ENCODE assay signal across 14 mouse cellular contexts in the genomic region with DNA sequence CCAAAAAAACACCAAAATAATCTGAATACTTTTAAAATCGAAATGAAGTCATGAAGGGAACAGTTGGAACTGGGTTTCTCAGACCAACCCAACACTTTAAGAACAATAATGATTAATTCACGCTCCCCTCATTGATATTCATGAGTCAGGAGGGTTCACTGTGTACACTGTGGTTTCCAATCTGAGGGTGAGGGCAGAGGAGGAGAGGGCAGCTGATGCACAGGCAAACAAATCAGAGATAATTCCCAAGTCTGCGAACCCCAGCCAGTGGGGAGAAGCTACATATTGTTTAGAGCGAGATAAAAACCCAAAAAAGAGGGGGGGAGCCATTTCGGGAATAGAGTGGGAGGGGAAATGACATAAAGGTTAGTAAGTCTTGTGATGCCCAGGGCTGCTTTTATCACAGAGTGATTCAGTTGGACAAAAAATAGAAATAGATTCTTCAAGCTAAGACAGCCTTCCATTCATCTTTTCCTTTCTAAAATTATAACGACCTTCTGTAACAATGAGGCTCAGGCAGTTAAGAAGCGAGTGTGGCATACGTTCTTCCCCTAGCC.
DNase-seq lines count a peak whose midpoint lies in the region; ATAC-seq and TF ChIP-seq lines count a peak whose summit lies in the region.
"Had no signal": no experiment of that assay in that cellular context is flagged by ENCODE, and none has a peak within 500 bp of the region (broad histone marks: within the 10 kb centered on the region; RNA-seq: fewer than 3 reads in every experiment).

No protein-coding gene starts in this region.

- peaks cover 28 to 41% of the 10 kb centered on the region in 2 experiments for H3K4me1 ChIP-seq in MEL (ENCODE audit: control insufficient read depth in 1 of 2, insufficient read depth in 2 of 2, low read length in 2 of 2)
- H3K4me1 ChIP-seq in forebrain, postnatal 0 days (ENCODE audit: insufficient read depth): peaks cover 11% of the 10 kb centered on the region
- peaks cover 56% of the 10 kb centered on the region for H3K4me1 ChIP-seq in midbrain, embryonic 15.5 days

- peak overlapping the region in 1 of 2 experiments; percentile 10; a peak in 1 of 4 replicates for H3K4me3 ChIP-seq in MEL (ENCODE audit: control insufficient read depth in 1 of 2, insufficient read depth in 1 of 2, low read depth in 2 of 2, low read length in 2 of 2)
- H3K4me3 ChIP-seq in forebrain, postnatal 0 days (ENCODE audit: low read depth, low read length): no peak overlapping the region
- H3K4me3 ChIP-seq in midbrain, embryonic 15.5 days: no peak overlapping the region
- H3K4me3 ChIP-seq: embryonic facial prominence, embryonic 12.5 days; heart, embryonic 10.5 days; intestine, embryonic 15.5 days; liver, embryonic 12.5 days had no signal

- peak in 1 of 2 experiments; percentile 22; a peak in 1 of 4 replicates for TF ChIP-seq EP300 in MEL (IDR thresholded peaks at IDR 0.05; ENCODE audit: low read depth in 1 of 2, low read length in 2 of 2)

- H3K4me2 ChIP-seq in forebrain, postnatal 0 days (ENCODE audit: low read depth): no peak overlapping the region
- H3K4me2 ChIP-seq in midbrain, embryonic 15.5 days: no peak overlapping the region
- H3K4me2 ChIP-seq: embryonic facial prominence, embryonic 12.5 days; intestine, embryonic 15.5 days; liver, embryonic 12.5 days had no signal

- H3K79me2 ChIP-seq in MEL (ENCODE audit: control insufficient read depth, insufficient read depth, low read length, poor library complexity): no peaks in the 10 kb centered on the region

- no peak for TF ChIP-seq CTCF in MEL (IDR thresholded peaks at IDR 0.05 in 2 of 3, conservative IDR thresholded peaks at IDR 0.05 in 1 of 3; ENCODE audit: control insufficient read depth in 1 of 3, insufficient read depth in 1 of 3, low read depth in 2 of 3, low read length in 3 of 3, poor library complexity in 1 of 3, severe bottlenecking in 1 of 3)
- no peak for TF ChIP-seq CTCF in forebrain, postnatal 0 days (IDR thresholded peaks at IDR 0.05; ENCODE audit: low read depth)

- H3K27ac ChIP-seq in MEL (ENCODE audit: control insufficient read depth, low read depth, low read length): no peak overlapping the region
- no peak overlapping the region for H3K27ac ChIP-seq in forebrain, postnatal 0 days (ENCODE audit: low read depth, low read length)
- peak overlapping the region; percentile 76 for H3K27ac ChIP-seq in midbrain, embryonic 15.5 days
- H3K27ac ChIP-seq: embryonic facial prominence, embryonic 12.5 days; heart, embryonic 10.5 days; intestine, embryonic 15.5 days; liver, embryonic 12.5 days had no signal

- TF ChIP-seq POLR2A in MEL (IDR thresholded peaks at IDR 0.05; ENCODE audit: control insufficient read depth in 1 of 2, insufficient read depth in 1 of 2, low read depth in 1 of 2, low read length in 2 of 2, poor library complexity in 1 of 2): no peak

- H3K9ac ChIP-seq in MEL (ENCODE audit: control insufficient read depth, low read depth, low read length, poor library complexity, severe bottlenecking): no peak overlapping the region
- H3K9ac ChIP-seq in forebrain, postnatal 0 days: no peak overlapping the region
- H3K9ac ChIP-seq in midbrain, embryonic 15.5 days: no peak overlapping the region
- H3K9ac ChIP-seq: embryonic facial prominence, embryonic 12.5 days; intestine, embryonic 15.5 days; liver, embryonic 12.5 days had no signal

- 17% methylated on average over 8 of the region's 8 CpGs for WGBS in forebrain, postnatal 0 days
- WGBS in midbrain, embryonic 15.5 days: 18% methylated on average over 8 of the region's 8 CpGs

- H3K36me3 ChIP-seq in MEL (ENCODE audit: control insufficient read depth in 1 of 2, insufficient read depth in 2 of 2, low read length in 2 of 2): peaks cover 0 to 27% of the 10 kb centered on the region in 2 experiments; a peak in 2 of 4 replicates
- H3K36me3 ChIP-seq in forebrain, postnatal 0 days (ENCODE audit: insufficient read depth): no peaks in the 10 kb centered on the region
- no peaks in the 10 kb centered on the region for H3K36me3 ChIP-seq in midbrain, embryonic 15.5 days (replicated peaks)
- H3K36me3 ChIP-seq: embryonic facial prominence, embryonic 12.5 days; heart, embryonic 10.5 days; intestine, embryonic 15.5 days; liver, embryonic 12.5 days had no signal

- no peaks in the 10 kb centered on the region for H3K9me3 ChIP-seq in MEL (replicated peaks; ENCODE audit: insufficient read depth, low read length)
- no peaks in the 10 kb centered on the region for H3K9me3 ChIP-seq in forebrain, postnatal 0 days (ENCODE audit: low read length)
- no peaks in the 10 kb centered on the region for H3K9me3 ChIP-seq in midbrain, embryonic 15.5 days
- H3K9me3 ChIP-seq: embryonic facial prominence, embryonic 12.5 days; heart, embryonic 10.5 days; intestine, embryonic 15.5 days; liver, embryonic 12.5 days had no signal

- ATAC-seq in forebrain, postnatal 0 days: peak; percentile 38; the same call in 1 of the 2 replicates
- peak; percentile 53; the same call in 1 of the 2 replicates for ATAC-seq in midbrain, embryonic 15.5 days (replicated peaks)
- no peak for ATAC-seq in inflammation-experienced regulatory T-cells, adult 6 months
- ATAC-seq: liver, embryonic 12.5 days had no signal

- TF ChIP-seq RAD21 in MEL (IDR thresholded peaks at IDR 0.05; ENCODE audit: low read depth, low read length): no peak

- H3K27me3 ChIP-seq in MEL (ENCODE audit: control insufficient read depth in 1 of 2, insufficient read depth in 2 of 2, low read length in 2 of 2): no peaks in the 10 kb centered on the region
- no peaks in the 10 kb centered on the region for H3K27me3 ChIP-seq in forebrain, postnatal 0 days (ENCODE audit: insufficient read depth, low read length)
- no peaks in the 10 kb centered on the region for H3K27me3 ChIP-seq in midbrain, embryonic 15.5 days (replicated peaks)
- H3K27me3 ChIP-seq: embryonic facial prominence, embryonic 12.5 days; intestine, embryonic 15.5 days; liver, embryonic 12.5 days had no signal

- peak; percentile 27 for DNase-seq in MEL (ENCODE audit: low read depth, low spot score)
- DNase-seq in NIH3T3 (ENCODE audit: low read depth): peak; percentile 43
- no peak for DNase-seq in forebrain, postnatal 0 days
- DNase-seq in urinary bladder, adult 2 months (ENCODE audit: low spot score): no peak
- DNase-seq in B cell, adult 2 months: no peak
- DNase-seq: kidney, postnatal 4 days; lung, postnatal 10 days; right cerebral cortex, postnatal 25 days had no signal

TF ChIP-seq in MEL, 35 proteins besides CTCF, POLR2A, EP300 and RAD21:
- TF ChIP-seq ETS1 (IDR thresholded peaks at IDR 0.05; ENCODE audit: low read depth, low read length) (peak; percentile 45), TCF12 (IDR thresholded peaks at IDR 0.05; ENCODE audit: low read depth, low read length) (no peak), TBP (IDR thresholded peaks at IDR 0.05; ENCODE audit: low read depth, low read length) (no peak), SIN3A (IDR thresholded peaks at IDR 0.05; ENCODE audit: low read length) (0 out of 2 replicates have a peak, but pooled peaks have one; percentile 15), MEF2A (IDR thresholded peaks at IDR 0.05; ENCODE audit: extremely low read depth, insufficient replicate concordance, low read depth, low read length, poor library complexity, severe bottlenecking) (no peak)

Comparison
In these comparisons a context has a peak if more than half of its experiments do, and no peak if none do; other contexts are left out.
1. DNase-seq: peak in MEL (single experiment) and NIH3T3 (single experiment); none in forebrain, postnatal 0 days (single experiment), urinary bladder, adult 2 months (single experiment) and B cell, adult 2 months (0 of 2).